Mouse (Mus musculus) yolk sac, embryonic 10.5 days (tissue): Measurements from ENCODE around the gene Stip1.
A peak's percentile ranks its signal among the peaks of the same experiment; 100 is the strongest.
"Not testable (repeated sequence)": the region's sequence is repeated elsewhere in the genome, so short reads cannot be mapped to it uniquely, and the experiment has no call there.

Experiments used
- DNase-seq: peaks from one replicate; pipeline ENCODE4 v3.0.0-alpha.2; 2017; ENCODE audit warnings: low spot score

The Stip1 gene

GRCm38 (mm10) chr19:7014481-7015135 lies 25.2 kb downstream of the Stip1 start:
- no peak for DNase-seq

DNA sequence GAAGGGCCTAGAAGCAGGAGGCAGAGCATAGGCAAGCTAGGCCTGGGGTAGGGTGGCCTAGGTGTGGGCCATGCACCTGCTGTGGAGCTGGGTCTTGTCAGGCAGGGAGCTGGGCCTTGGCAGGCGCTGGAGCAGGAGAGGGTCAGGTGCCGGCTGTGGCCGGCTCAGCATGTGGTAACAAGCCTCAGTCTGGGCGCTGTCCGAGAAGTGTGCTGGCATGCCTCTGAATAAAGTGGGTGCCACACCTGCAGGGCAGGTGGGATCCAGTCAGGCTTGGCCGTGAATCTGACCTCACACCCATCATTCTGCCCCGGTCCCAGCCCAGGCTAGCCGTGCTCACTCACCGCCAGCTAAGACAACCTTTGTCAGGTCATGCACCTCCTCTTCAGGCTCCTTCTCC lies 25.8 kb downstream of the Stip1 start:
- no peak for DNase-seq

DNA sequence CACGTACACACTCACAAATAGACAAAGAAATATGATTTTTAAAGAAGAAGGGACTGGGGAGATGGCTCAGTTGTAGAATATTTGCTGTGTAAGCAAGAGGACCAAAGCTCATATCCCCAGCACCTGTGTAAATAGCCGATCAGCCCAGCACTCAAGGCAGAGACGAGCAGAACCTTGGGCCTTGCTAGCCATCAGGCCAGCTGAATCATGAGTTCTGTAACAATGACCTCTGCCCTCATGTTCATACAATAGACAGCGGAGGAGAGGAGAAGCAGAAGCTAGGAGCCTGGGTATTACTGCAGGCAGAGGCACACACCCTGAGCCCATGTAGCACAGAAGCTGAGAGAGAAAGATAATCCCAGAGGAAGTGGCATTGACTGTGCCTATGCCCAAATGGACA lies 27.3 kb downstream of the Stip1 start:
- DNase-seq: peak; percentile 73

- no peak for DNase-seq
Observed at GRCm38 (mm10) chr19:7006892-7007593, 32.7 kb downstream of the Stip1 start.

DNA sequence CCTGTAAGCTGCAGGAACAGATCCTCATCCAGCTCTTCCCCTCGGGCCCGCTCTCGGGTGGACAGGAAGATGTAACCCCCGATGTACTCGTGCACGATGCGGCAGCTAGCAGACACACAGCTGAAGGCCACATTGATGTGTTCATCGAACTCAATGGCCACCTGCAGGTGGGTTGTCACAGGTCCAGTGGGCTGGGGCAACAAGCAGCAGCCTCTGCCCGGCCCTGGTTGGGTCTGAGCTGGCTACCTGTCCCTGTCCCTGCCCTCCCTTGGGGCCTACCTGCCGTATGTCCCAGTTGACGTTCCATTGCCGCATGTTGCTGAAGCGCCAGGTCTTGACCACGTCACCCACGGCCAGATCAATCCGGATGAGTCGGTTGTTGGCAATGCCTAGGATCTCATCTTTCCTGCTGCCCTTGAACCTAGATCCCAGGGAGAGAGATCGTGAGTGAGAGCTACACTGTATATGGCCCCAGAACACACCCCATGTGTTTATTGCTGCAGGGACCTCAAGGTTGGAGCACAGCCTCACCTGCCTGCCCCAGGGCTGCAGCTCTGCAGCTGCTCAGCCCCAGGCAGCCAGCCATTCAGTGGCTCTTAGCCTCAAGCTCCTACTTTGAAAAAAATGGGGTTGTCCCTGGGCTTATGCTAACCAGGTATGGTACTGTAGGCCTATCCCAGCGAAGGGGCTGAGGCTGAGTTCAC lies 40.3 kb downstream of the Stip1 start:
- no peak for DNase-seq

- DNase-seq: no peak
Observed at GRCm38 (mm10) chr19:6997721-6998290, 42.0 kb downstream of the Stip1 start.

DNA sequence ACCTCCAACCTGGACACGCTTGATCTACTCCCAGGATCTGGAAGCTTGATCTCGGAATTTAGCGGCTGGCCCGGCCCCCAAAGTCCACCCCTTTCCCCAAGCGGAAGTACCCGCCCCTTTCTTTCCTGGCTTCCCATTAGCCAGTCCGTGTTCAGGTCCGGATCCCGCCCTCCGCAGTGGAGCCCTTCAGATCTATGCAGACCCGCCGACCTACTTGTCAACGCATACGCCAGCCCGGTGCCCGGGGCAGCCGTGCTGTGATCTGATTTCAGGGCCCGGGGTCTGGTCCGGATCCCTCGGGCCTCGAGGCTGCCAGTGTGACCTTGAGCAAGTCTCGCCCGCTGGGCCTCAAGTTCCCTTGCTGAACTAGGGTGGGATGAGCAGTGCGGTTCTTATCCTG lies 43.8 kb downstream of the Stip1 start, which contains the start of the genes Nudt22 and Trpt1:
Nudt22 (minus strand) TSS at position 112 of the 400 bp plus-strand sequence.
Trpt1 (plus strand) TSS at position 126 of the 400 bp plus-strand sequence.
- DNase-seq: peak; percentile 89

DNA sequence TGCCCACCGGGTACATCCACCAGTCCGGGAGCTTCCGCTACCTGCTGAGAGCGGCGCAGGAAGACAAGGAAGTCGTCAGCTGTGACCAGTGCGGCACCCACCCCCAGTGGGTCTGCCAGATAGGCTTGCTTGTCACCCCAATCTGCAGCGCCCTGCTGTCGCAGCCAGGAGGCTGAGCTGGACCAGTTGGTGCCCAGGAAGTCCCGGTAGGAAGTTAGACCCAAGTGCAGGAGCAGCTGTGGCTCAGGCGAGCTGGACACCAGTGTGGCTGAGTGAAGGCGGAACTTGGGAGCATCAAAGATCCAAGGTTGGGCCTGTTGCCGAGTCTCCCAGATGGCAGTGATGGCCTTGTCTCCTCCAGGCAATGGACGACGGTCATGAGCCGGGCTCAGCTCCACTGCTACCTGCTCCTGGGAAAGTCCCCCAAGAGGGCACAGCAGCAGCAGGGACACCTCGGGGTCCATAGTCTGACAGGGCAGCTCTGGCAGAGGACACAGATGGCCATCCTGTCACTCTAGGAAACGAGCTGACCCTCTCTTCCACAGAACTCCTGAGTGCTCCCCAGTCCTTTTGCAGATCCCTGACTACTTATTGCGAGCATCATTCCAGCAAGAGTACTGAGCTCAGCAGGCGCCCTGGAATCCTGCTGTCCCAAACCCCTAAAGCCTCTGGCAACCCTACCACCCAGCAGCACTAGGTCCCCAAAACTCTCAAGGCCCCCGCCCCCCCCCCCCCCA lies 44.3 kb downstream of the Stip1 start:
- no peak for DNase-seq

GRCm38 (mm10) chr19:6994489-6994888 lies 45.3 kb downstream of the Stip1 start:
- no peak for DNase-seq

DNA sequence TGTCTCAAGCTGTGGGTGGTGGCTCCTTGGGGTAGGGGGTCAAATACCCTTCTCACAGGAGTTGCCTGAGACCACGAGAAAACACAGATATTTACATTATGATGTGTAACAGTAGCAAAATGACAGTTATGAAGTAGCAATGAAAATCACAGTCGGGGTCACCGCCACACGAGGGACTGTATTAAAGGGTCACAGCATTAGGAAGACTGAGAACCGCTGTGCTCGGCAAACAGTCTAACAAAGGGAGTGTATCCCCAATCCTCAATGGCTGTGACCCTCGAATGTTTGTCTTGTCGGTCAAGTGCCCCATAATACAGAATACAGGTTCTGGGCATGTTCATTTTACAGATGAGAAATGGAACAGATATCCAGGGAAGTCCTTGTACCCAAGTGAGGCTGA lies 45.8 kb downstream of the Stip1 start:
- no peak for DNase-seq

DNA sequence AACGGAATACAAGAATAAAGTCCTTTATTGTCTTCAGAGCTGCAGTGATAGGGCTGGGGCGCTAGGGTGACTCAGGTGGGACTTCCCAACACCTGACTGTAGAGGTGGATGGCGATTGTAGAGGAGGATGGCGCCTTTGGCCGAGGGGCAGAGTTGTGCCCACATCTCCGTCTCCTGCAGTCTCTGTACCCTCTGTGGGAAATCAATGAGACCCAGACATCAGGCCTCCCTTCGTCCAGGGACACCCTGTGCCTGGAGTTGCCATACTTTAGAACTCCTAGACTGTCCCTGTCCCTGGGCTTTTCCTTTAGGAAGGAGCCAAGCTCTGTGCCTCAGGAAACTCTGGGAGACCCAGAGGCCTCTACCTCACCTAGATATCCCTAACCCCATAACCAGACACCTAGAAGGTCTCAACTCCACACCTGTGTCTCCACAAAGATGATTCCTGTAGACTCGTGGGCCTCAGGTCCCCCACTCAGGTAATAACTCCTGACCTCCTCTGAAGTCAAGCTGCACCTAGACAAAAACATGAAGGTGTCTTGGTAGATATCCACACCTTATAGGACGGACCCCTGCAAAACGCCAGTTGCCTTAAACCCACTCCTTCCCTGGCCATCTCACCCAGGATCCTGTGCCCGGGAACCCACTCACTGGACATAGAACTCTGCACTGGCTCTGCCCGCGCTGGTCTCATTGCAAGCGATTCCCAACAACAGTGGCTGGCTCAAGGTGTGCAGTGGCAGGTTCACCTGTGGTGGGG lies 46.6 kb downstream of the Stip1 start:
- DNase-seq: no peak

GRCm38 (mm10) chr19:6992011-6992858 lies 47.5 kb downstream of the Stip1 start, which contains the start of gene Dnajc4:
Gene Dnajc4, minus strand, starts transcription at chr19:6992572.
- DNase-seq: peak; percentile 97

GRCm38 (mm10) chr19:6991166-6991565 lies 48.6 kb downstream of the Stip1 start:
- not testable (repeated sequence) for DNase-seq

DNA sequence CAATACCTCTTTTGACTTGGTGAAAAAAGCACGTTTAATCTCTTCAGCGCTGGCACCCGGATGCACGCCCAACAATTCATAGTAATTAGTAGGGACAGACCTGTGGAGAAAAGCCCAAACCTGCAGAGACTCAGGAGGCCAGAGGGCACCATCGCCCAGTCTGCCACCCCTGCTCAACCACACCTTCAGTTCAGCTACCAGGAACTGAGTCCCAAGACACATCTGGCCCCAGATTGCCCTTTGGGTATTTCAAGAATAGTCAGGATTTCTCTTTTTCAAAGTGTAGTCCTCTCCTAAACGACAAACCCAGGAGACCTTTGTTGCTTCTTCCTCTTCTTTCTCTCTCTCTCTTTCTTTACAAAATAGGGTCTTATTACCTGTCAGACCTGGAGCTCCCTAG lies 49.1 kb downstream of the Stip1 start:
- DNase-seq: no peak

DNA sequence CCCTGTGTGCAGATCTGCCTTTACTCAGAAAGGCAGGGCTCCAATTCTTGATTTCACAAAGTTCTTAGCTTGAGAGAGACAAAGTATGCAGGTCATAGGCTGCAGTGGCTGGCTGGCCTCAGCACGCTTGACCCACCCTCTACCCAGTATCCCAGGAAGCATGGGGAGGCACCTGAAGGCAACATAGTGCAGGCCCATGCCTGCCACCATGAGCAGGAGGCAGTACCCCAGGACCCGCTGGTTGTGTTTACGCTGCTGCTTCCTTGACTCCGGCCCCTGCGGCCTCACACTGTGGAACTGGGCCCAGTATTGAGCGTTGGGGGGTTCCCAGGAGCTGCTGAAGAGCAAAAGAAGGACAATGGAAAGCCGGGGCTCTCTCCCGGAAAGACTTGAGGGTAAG lies 50.5 kb downstream of the Stip1 start:
- no peak for DNase-seq

DNA sequence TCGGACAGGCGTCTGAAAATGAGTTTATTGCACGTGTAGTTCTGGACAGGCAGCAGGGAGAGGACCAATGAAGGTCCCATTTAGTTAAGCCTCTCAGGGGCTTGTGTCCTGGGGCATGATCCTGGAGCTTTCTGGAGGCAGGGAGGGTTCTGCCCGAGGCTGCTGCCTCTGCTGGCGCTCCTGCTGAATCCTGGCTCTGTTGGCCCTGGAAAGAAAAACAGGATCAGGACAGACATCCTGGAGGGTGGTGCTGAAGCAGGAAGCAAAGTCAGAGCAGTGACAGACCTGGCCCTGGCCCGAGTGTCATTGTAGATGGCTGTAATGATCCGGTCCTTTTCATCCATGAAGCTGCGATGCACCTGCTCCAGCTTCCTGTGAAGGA lies 51.9 kb downstream of the Stip1 start:
- DNase-seq: no peak

- peak; percentile 83 for DNase-seq
Observed at GRCm38 (mm10) chr19:6987061-6987903, 52.5 kb downstream of the Stip1 start, which contains the start of gene Vegfb. Gene Vegfb, minus strand, starts transcription at chr19:6987651.

- DNase-seq: no peak
Observed at GRCm38 (mm10) chr19:6985951-6986708, 53.6 kb downstream of the Stip1 start.
